Mouse (Mus musculus): ENCODE data around the gene Aldh1a3.

The Aldh1a3 gene

DNA sequence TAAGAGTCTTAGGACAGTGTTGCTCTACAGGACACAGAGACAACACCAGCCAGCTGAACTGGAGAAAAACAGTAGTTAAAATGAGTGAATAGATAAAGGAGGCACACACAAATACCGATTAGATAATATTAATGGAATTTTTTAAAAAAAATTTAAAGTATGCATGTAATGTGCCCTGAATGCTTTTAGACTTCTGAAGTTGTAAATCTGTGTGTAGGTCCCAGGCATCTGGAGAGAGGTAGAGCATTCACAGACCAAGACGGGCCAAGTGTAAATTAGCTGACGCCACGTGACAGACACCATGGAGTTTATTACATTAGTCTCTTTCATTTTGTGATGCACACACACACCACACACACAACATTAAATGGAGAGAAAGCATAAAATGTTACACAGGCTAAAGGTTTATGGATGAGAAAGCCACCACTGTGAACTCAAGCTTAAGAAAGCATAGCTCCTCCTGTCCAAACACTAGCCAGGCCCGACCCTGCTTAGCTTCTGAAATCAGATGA is 57.3 kb downstream of the Aldh1a3 start:
- DNase-seq (ENCODE audit: low spot score) = no peak

DNA sequence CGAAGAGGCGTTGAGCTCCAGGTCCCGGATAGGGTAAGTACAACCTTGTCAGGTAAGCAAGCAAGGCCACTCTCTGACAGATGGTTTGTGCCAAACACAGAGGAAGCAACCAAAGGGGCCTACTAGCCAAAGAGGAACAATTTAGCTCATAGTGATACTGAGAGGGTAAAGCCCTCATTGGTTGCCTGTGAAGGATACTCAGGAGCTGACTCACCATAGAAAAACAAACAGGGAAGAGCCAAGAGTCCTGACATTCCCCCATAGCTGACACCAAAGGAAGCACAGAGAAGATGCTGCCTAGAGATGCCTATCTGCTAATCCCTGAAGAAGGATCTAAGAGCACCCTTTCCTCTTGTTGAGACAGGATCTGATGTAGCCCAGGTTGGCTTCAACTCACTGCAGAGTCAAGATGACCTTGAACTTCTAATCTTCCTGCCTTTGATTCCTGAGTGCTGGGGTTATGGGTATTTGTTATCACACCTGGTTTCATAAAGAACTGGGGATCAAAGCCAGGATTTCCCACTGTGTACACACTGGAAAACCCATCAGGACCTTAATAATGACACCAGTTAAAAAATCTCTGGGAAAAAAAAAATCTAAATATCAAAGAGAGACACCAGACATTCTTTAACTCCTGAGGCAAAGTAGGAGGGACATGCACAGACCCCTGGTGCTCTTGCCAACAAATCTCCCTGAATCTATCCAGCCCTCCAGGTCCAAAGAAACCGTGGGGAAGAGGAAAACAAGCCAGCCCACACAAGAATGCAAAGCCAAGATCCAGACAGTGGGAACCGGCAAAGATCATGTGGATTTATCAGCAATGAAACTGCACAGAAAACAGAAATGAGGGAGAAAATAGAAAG is 58.0 kb downstream of the Aldh1a3 start:
- no peak for DNase-seq (ENCODE audit: low spot score)

DNA sequence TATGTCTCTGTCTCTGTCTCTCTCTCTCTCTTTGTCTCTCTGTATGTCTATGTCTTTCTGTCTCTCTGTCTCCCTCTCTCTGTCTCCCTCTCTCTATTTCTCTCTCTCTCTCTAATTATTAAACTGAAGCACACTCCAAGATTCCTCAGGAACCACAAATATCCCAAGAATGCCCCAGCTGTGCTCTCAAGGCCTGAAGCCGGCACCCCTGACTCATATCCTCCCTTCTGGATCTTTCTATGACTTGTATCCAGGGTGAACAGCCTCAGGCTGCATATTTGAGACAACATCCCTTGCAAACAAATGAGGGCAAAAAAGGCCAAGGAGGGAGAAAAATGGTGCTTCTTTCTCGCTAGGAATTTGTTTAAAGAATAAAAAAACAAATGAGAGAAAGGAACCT is 61.4 kb downstream of the Aldh1a3 start, which contains the start of gene Gm10974:
Gene Gm10974, plus strand, starts transcription at position 2 of the 400 bp plus-strand sequence.
- DNase-seq (ENCODE audit: low spot score) = peak; percentile 55

DNA sequence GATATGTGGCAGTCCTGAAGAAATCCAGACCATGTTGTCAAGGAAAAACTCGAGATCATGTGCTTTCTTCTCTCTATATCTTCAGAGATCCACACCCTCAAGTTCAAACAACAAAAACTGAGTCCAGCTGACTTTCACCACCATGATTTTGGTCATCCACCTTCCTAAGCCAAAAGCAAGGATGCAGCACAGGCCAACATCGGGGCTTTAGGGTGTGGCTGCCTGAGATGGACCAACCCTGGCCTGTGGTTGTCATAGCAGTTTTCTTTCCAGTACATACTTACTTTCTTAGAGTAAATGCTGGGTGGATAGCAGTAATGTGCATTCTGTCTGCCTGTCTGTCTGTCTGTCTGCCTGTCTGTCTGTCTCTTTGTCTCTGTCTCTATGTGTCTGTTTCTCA is 61.9 kb downstream of the Aldh1a3 start:
- peak; percentile 34 for DNase-seq (ENCODE audit: low spot score)

DNA sequence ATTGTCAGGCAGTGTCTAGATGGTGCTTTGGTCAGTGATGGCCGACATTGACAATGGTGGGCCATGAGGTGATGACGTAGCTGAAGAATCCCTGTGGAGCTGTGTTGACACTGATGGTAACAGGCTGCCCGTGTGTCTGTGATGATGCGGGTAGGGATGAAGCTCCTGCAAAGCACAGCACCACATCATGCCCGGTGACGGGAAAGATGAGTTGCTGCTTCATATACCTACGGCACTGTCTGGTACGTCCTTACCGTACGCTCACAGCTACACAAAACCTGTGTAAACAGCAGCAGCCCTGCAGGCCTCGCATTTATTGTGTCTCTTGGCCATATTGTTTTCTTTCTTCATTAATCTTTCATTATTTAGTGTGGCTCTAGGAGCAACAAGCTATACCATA is 62.8 kb downstream of the Aldh1a3 start:
- no peak for DNase-seq (ENCODE audit: low spot score)

DNA sequence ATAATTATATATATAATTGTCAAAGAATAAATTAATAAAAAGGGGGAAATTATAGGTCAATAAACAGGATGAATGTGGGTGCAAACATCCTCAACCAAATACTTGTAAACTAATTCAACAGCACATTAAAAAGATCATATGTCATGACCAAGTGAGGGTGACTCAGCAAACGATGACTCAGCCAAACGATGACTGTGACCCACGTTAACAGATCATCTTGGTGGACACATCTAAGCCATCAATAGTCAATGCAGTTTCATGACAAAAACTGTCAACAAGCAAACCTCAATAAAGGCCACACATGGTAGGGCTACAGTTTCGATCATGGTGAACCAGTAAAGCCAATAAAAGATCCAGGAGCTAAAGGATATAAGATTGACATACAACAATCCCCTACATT is 68.3 kb downstream of the Aldh1a3 start:
- no peak for DNase-seq (ENCODE audit: low spot score)

DNA sequence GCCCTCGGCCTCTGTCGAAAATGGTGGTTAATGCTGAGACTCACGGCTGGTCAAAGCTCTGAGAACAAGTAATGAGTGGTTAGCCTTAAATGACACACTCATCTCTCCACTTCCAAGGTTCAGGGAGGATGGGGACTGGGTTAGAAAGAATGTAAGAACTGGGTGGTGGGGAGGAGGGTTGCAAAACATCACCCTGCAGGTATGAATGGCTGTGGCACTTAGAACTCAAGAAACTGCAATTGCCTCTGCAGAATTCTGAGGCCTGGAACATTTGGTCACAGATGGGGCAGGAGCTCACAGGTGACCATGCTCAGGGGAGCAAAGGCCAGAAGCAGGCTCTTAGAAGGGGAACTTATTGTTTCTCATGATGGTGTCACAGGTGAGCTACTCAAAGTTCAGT is 68.9 kb downstream of the Aldh1a3 start:
- DNase-seq (ENCODE audit: low spot score) = no peak

DNA sequence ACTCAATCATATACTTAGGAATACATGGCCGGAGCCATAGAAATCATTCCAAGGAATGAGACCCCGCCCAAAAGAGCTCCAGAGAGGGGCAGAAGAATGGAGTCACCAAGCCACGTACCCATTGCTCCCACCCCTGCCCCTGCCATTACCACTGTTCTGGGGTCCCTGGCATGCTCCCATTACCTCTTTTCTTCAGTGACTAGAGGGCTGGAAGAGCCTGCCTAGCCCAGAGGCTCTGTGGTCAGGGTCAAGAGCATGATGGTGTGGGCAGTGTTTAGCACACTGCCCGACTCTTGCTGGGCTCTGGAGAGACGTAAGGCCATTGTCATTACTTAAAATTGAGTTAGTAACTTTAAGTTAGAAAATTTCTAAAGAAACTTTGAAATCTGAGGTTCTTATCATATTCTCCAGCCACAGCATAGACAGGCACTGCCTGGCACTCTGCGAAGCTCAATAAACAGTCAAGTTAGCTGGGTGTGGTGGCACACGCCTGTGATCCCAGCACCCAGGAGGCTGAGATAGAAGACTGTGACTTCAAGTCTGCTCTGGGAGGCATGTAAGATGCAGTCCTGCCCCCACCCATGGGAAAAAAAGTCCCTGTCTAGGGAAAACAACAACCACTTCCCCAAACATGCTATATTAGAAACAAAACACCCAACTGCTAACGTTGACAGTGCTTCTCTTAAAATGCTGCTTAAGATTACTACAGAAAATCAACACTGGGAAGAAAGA is 71.4 kb downstream of the Aldh1a3 start:
- no peak for DNase-seq (ENCODE audit: low spot score)

DNA sequence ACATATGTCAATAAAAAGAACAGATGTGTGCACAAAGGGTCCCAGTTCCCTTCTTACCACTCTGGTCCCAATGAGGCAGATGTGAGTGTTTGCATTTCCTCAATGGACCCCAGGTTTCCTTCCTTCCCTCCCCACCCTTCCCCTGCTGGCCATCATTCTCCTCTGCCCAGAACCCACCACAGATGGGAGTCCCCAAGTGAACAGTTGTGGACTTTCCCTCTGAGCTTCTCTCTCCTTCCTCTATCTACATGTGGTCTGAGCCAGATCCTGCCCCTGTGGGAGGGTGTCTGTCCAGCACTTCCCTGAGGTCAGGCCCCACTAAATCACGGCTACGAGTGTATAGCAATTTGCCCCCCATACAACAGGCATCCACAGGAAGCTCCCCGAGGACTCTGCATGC is 72.4 kb downstream of the Aldh1a3 start:
- no peak for DNase-seq (ENCODE audit: low spot score)

DNA sequence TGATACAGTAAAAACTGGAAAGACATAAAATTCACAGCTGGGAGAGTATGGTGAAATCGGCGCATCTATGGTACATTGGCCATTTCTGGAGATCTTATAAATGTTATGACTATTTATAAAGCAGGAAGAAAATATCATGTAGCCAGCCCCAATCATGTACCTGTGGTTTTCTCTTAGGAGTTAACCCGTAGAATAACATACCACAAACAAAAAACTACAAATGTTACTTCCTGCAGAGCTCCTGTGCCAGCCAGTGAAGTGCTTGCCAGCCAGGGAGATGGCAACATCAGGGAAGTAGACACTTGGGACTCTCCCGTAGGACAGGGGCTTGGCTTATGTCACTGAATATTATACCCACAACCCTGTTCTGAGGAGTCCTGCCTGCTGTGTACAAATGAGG is 76.2 kb downstream of the Aldh1a3 start:
- DNase-seq (ENCODE audit: low spot score) = no peak

DNA sequence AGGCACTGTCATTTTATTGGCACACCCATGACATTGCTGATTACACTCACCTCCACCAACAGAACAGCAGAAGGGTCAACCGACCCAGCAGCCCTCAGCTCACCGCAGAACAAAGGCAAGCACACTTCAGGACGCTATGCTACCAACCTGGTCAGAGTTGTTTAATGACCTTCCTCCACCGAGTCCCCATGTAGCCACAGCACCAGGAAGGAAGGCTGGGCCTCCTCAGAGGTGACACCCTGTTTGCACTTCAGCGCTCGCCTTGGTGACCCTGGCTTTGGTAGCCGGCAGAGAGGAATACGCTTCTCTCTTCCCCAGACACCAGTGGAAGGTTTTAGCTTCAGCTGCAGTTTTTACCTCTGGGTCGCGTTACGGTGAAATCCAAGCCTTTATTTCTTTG is 77.6 kb downstream of the Aldh1a3 start:
- DNase-seq (ENCODE audit: low spot score) = no peak

DNA sequence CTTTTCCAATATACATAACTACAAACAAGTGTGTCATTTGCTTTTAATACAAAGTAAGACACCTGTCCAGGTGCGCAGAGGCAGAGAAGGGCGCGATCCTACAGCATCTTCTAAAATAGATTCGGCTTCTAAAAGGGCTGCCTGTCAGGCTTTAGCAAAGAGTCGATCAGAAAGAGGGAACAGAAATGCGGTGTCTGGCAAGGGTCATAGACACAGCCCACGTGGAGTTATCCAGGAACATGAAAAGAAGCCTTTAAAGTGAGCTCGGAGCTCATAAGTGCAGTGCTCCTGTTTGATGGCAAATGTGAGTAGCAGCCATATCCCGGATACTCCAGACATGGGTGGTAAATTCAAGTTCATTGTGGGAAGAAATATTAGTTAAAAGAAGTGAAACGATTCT is 78.7 kb downstream of the Aldh1a3 start:
- DNase-seq (ENCODE audit: low spot score) = no peak

DNA sequence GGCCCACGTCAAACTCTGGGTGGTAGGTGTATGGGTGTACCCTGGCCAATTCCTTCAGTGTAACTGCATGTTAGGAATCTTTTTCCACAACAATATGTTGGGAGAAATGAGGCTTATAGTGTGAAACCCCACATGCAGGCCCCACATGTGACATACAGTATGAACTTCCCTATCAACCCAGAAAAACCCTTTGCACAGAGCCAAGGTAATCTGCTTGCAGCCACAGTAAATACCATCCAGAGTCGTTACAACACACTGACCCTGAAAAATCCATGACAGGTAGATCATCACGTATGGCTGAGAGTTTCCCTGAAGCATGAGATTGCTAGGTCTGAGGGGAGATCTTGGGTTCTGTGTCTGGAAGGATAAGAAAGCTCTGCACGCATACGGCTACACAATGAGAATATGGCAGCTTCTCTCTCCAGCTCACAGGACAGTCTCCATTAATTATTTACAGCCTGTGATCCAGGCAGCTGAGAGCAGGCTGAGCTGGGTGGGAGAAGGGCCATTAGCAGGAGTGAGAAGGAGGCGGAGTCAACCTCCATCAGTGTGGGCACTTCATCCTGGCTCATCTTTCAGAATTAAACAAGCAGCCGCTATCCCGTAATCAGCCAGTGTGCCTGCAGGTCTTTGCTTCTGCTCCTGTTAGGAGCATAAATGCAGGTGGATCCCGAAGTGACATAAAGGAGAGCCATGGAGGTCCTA is 80.2 kb downstream of the Aldh1a3 start:
- DNase-seq (ENCODE audit: low spot score) = no peak

DNA sequence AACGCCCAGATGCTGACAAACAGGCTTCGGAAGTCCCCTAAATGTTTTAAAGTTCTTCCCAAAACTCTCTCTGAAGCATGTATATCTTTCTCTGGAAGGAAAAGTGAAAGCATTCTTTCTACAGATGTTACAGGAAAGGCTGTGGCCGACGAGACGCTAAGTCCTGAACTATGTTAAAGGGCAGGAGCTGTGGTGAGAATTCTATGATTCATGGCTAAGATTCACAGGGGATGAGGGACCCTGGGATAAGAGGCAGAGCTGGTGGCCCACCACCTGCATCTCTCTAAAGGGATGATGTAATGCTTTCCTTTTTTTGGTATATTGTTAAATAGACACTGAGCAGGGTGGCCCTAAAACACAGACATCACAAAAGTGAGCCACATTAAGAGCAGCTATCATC is 84.0 kb downstream of the Aldh1a3 start:
- DNase-seq (ENCODE audit: low spot score) = no peak

DNA sequence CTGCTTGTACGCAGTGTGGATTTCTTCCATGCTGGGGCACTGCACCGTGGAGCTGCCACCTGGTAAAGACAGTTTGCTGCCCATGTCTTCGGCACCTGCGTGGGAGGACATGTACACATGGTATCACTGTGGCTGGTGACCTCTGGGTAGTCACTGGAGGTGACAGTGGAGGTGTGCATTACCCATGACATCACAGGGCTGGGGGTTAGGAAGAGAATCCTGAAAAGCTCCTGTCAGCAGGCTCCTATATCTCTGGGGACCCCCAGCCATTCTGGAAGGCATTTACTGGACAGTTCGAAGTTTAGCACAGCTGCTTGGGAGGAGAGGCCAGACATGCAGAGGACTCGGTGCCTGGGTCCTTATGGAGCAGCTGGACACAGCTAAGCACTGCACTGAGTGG is 84.5 kb downstream of the Aldh1a3 start:
- no peak for DNase-seq (ENCODE audit: low spot score)

DNA sequence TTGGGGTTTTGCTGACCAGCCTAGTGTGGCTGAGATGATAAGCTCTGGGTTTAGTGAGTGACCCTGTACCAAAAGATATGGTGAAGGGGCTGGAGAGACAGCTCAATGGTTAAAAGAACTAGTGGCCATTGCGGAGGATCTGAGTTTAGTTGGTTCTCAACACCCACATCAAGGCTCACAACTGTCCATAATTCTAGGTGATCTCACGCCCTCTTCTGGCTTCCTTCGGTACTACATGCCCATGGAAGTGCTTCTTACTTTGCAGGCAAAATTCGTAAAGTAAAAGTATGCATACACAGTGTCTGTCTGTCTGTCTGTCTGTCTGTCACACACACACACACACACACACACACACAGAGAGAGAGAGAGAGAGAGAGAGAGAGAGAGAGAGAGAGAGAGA is 85.0 kb downstream of the Aldh1a3 start:
- DNase-seq (ENCODE audit: low spot score) = peak; percentile 70

All from urinary bladder, postnatal 14 days (tissue).